Mouse (Mus musculus) heart, adult 9 months (tissue): ENCODE results near the gene Flad1.

Source experiments
- DNase-seq, 2 experiments: peaks; one replicate each; pipeline ENCODE4 v3.0.0; 2022; ENCODE audit warnings: low spot score in 2 of 2

Gene Flad1

GRCm38 (mm10) chr3:89382950-89383349 lies 28.7 kb downstream of the Flad1 start:
- DNase-seq: no peak

GRCm38 (mm10) chr3:89382033-89382882 lies 29.4 kb downstream of the Flad1 start:
- DNase-seq: no peak

DNA sequence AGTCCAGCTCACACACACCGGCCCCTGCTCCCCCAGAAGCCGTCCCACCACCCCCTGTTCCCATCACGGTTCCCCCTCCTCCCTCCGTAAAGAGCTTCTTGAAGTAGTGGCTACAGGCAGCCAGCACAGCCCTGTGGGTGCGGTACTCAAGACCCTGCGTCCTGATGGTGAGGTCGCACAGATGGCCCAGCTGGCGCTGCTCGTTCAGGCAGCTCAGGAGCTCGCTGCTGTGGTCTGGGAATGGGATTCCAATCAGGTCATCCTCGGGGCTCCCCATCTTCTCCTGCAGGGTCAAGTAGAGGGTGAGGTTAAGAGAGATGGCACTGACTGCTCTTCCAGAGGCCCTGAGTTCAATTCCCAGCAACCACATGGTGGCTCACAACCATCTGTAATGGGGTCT lies 30.4 kb downstream of the Flad1 start:
- no peak for DNase-seq

DNA sequence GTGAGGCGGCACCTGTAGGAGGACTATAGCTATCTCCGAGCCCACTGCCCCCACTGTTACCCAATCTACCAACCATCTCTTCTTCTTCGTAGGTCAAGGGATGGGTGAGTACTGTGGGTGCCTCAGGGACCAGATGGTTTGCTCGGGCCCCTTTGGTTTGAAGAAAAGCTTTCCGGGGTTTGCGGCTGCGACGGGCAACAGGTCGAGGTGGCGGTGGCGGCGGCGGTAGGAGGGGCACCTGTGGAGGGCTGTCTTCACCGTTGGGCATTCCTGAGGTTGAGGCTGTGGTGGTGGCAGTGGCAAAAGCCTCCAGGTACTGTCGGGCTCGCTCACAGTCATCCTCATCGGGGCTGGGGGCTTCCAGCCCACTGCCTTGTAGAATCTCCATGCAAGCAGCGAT lies 31.0 kb downstream of the Flad1 start:
- no peak for DNase-seq

DNA sequence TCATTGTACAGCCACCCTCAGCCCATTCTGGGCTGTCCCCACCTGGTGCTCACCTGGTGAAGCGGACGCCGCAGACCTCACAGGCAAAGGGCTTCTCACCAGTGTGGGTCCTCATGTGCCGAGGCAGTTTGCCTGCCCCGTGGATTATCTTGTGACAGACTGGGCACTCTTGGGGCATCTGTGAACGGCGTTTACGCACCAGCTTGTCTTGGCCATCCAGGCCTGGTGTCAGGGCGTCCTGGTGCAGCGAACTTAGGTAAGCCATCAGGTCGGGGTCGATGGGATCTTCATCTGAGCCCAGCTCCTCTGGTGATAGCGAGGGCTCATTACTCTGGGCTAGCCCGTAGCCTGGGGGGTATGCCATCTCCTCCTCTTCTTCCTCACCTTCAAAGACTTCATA lies 31.4 kb downstream of the Flad1 start:
- no peak for DNase-seq

DNA sequence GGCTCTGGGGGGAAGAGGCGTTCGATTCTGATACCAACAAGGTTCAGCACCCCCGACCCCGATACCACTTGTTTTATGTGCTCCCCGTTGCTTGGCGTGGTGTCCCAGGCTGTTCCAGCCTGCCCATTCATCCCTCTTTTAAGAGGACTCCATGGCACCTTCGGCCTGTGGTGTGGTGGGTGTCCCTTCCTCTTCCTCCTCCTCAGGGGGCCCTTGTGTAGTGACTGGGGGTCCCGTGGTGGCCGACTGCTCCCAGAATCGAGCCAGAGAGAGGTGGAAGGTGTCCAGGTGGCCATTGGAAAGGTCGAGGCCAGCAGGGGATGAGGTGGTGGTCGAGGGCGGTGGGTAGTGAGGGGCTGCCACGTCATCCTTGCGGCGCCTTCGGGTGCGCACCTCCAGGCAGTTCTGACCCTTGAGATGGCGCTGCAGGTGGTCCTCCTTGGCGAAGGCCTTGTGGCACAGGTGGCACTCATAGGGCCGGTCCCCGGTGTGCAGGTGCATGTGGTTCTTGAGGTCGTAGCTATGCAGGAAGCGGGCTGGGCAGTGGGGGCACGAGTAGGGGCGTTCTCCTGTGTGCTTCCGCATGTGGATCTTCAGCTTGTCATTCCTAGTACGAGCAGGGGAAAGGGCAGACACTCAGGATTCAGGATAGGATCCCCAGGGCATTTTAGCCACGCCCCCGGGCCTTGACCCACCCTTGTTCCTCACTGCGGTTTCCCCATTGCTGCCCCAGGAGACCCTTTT lies 32.1 kb downstream of the Flad1 start:
- no peak for DNase-seq

DNA sequence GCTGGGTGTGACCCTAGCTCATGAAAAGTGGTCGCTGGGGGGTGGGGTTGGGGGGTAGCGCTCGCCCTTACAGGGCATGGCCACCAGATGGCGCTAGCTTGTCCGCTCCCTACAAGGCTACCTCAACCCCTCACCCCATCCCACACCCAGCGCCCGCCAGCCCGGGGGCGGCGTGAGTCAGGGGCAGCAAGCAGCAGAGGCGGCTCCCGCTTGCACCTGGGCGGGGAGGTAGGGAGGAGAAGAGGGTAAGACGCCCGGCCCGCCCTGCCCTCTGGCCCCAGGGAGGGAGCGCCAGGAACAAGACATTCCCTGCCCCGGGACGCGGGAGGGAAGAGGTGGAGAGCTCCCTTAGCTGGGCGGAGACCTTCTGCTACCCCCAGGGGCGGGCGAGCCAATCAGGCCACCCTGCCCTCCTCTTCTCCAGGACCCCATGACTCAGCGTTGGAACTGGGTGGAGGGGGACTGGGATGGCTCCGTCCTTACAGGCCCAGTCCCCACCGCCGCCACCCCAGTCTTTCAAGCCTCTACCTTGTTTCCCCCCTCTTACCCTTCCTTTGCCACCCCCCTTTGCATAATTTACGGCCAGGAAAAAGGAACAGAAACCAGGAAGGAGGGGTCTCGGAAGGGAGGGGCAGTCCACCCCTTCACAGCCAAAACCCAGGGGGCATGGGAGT lies 33.1 kb downstream of the Flad1 start:
- DNase-seq: peak; percentile 72 to 81

DNA sequence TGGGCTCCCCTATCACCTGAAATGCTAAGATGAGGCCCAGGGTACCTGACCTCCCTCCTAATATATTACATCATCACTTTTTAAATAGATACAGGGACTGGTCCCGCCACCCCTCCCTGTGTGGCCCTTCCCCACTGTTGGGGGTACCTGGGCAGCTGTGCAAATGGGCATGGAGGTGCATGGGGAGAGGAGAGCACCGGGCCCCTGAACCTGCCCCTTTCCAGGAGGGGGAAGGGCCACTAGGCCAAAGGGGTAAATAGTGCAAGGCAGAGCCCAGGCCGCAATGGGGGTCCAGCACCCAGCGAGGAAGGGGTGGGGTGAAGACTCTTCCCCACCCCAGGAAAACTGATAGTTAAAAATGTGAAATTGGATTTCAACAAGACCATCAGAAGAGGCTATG lies 33.8 kb downstream of the Flad1 start:
- DNase-seq: no peak

GRCm38 (mm10) chr3:89373581-89374231 lies 38.0 kb downstream of the Flad1 start:
- DNase-seq: no peak

GRCm38 (mm10) chr3:89367338-89367737 lies 44.3 kb downstream of the Flad1 start:
- DNase-seq: no peak

DNA sequence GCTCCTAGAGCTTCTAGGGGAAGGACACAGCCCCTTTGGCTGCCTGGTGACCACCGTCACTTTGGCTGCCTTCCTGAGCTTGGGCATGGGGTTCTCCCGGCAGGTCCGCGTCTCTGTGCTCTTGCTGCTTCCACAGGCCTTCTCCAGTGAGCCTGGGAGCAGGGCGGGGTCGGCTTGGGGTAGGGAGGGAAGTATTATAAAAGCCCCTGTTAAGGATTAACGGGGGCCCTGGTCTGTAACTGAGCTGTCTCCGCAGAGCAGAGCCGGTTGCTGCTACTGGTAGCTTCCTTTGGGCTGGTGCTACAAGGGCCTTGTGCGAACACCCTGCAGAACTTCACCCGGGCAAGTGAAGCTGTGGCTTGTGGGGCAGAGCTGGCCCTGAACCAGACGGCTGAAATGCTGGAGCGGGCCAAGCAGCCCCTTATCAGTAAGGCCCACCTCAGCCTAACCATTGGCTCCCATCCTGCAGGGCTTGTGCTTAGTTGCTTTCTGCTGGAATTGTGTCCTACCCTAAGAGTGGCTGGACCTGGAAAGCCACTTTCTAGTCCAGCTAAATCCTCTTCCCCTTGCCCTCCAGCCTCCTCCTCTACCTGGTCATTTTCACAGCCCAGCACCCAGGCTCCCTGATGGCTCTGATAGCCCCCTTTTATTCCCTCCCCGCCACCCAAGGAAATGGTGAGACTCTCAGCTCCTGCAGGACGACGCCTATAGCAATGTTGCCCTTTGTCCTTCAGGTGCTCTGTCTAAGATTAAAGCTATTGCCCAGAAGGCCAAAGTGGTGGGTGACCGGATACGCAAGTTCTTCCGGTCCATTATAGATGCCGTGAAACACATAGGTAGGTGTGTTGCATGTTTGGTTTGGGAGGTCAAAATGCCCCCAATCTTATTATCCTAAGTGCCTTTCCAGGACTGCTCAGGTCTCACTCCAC lies 45.9 kb downstream of the Flad1 start:
- DNase-seq: no peak

GRCm38 (mm10) chr3:89365153-89365485 lies 46.6 kb downstream of the Flad1 start, which contains the start of gene Dcst1:
Gene Dcst1, minus strand, starts transcription at chr3:89365253.
- no peak for DNase-seq

DNA sequence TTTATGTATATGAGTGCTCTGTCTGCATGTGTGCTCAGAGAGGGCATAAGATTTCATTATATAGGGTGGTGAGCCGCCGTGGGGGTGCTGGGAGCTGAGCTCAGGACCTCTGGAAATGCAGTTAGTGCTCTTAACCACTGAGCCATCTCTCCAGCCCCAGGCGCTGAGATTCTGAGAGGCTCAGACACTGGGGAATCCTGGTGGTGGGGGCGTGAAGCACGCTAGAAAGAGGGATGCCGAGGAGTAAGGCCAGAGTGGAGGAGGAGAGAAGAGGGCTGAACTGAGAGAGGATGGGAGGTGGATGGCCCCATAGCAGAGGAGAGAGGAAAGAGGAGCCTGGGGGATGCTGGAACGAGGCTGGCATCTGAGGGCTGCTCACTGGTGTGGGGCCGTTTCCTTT lies 47.0 kb downstream of the Flad1 start:
- DNase-seq: no peak

DNA sequence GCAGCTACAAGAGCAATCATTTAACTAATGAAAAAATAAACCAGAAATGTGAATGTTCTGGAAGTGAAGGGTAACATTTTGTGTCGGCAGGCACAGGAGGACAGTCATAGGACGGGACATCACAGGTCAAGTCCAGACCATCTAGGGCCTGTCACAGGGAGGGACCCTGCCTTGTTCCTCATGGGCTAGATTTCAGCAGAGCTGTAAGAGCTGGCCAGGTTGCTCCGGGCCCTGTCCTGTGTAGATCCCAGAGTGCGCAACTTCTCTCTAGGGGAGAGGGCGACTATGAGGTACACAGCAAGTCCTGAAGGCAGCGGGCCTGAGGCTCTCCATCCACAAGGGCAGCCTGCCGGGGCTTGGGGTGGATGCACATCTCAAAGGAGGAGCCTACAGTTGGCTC lies 50.0 kb downstream of the Flad1 start, which contains the start of gene Dcst2:
Gene Dcst2, plus strand, starts transcription at position 301 of the 400 bp plus-strand sequence.
- DNase-seq: no peak

GRCm38 (mm10) chr3:89360237-89360636 lies 51.4 kb downstream of the Flad1 start:
- no peak for DNase-seq

GRCm38 (mm10) chr3:89359630-89360029 lies 52.0 kb downstream of the Flad1 start:
- no peak for DNase-seq

DNA sequence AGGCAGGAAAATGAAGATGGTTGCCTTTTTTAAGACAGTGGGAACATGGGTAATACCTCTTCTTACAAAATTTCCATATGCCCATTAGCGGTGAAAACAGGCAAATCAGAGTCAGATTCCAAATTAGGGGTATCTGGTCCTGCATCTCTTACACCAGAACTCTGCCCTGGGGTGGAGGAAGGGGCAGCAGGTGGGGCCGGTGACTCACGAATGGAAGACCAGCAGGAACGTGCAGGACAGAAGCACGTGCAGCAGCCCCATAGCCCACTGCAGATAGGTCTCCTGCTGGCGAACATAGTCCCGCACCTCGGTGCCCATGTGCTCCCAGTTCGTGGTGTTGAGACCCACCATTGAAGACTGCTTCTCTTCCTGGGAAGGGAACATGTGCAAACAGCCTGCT lies 55.6 kb downstream of the Flad1 start:
- DNase-seq: no peak

DNA sequence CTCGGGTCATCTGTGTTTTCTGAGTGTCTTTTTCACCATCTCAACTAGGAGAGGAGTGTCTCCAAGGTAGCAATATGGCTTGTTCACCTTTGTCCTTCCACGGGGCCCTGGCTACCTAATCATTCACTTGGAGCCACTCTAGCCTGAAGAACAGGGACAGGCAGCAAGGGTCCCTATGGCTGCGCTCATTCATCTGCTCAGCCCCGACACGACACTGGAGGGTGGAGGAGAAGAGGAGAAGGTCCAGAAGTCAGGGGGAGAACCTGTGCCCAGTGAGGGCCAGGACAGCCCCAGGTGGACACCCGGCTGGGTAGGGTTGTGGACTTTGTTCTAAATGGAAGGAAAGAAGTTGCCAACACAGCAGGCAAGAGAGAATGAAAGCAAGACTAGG lies 56.2 kb downstream of the Flad1 start:
- no peak for DNase-seq

GRCm38 (mm10) chr3:89354816-89355511 lies 56.7 kb downstream of the Flad1 start:
- DNase-seq: peak; percentile 74 to 85

DNA sequence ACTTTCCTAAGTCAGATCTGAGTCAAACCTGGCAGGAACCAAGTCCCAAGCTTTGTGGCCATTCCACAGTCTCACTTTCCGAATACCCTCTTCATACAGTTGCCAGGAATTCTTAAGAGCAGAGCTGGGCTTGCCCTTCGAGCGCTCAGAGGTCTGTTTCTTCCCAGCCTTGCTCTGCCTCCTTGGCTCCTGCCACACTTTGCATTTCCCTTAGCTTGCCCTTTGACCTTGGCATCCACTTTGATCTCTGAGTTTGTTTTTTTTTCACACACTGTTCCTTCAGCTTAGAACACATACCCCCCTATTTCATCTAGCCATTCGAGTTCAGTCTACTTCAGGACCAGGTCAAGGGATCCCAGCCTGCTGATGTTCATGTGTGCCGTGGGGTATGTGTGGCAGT lies 60.4 kb downstream of the Flad1 start:
- no peak for DNase-seq
